Mouse (Mus musculus) MEL (cell line): ENCODE data around the gene Gm3476.
"Not testable (repeated sequence)": the region's sequence is repeated elsewhere in the genome, so short reads cannot be mapped to it uniquely, and the experiment has no call there.

Experiments
- CHD2 ChIP-seq: IDR thresholded peaks from 2 replicates; pipeline ENCODE4 v1.6.1; 2011; ENCODE audit warnings: low read length, improper control_type of control experiment
- CTCF ChIP-seq, 3 experiments: IDR thresholded peaks in 2 of 3; conservative IDR thresholded peaks in 1 of 3; 2 replicates each; pipeline ENCODE4 v1.5.1; 2011 to 2012; ENCODE audit warnings: low read length in 3 of 3, low read depth in 2 of 3, mild to moderate bottlenecking in 2 of 3, improper control_type of control experiment in 1 of 3, inconsistent platforms in 1 of 3, mixed read lengths in 1 of 3, moderate library complexity in 1 of 3; ENCODE audit not compliant: control insufficient read depth in 1 of 3, insufficient read depth in 1 of 3, poor library complexity in 1 of 3, severe bottlenecking in 1 of 3
- JUND ChIP-seq: IDR thresholded peaks from 2 replicates; pipeline ENCODE4 v1.6.1; 2011; ENCODE audit warnings: low read depth, mild to moderate bottlenecking, improper control_type of control experiment, low read length
- KAT2A ChIP-seq: conservative IDR thresholded peaks from 2 replicates; pipeline ENCODE4 v1.6.1; 2012; ENCODE audit warnings: low read depth, low read length, improper control_type of control experiment, inconsistent platforms
- MAFK ChIP-seq: IDR thresholded peaks from 2 replicates; pipeline ENCODE4 v1.6.1; 2011; ENCODE audit warnings: low read depth, mild to moderate bottlenecking, low read length, improper control_type of control experiment, borderline replicate concordance
- MAZ ChIP-seq: IDR thresholded peaks from 2 replicates; pipeline ENCODE4 v1.6.1; 2012; ENCODE audit warnings: low read depth, mild to moderate bottlenecking, inconsistent platforms, low read length, improper control_type of control experiment
- MYB ChIP-seq: IDR thresholded peaks from 2 replicates; pipeline ENCODE4 v1.6.1; 2011; ENCODE audit warnings: mild to moderate bottlenecking, low read depth, low read length, improper control_type of control experiment
- NELFE ChIP-seq: IDR thresholded peaks from 2 replicates; pipeline ENCODE4 v1.6.1; 2011; ENCODE audit warnings: low read depth, low read length, improper control_type of control experiment
- TAL1 ChIP-seq: IDR thresholded peaks from 2 replicates; pipeline ENCODE4 v1.6.1; 2012; ENCODE audit warnings: mild to moderate bottlenecking, inconsistent platforms, low read length, moderate library complexity, mixed read lengths
- UBTF ChIP-seq: IDR thresholded peaks from 2 replicates; pipeline ENCODE4 v1.6.1; 2012; ENCODE audit warnings: low read depth, mild to moderate bottlenecking, inconsistent platforms, low read length, improper control_type of control experiment, moderate library complexity, borderline replicate concordance; ENCODE audit not compliant: insufficient read depth

- TF ChIP-seq CTCF (IDR thresholded peaks at IDR 0.05 in 2 of 3, conservative IDR thresholded peaks at IDR 0.05 in 1 of 3; ENCODE audit: control insufficient read depth in 1 of 3, insufficient read depth in 1 of 3, low read depth in 2 of 3, low read length in 3 of 3, poor library complexity in 1 of 3, severe bottlenecking in 1 of 3); JUND; TAL1; NELFE; CHD2; UBTF; MAFK; MAZ; MYB; KAT2A: not testable (repeated sequence)
Observed at GRCm38 (mm10) chr14:6125707-6126106, at the start of gene Gm3476.
